Mouse (Mus musculus) stomach, embryonic 14.5 days (tissue): ENCODE data around the gene Cdh22. TPM values are rescaled to one million over a fixed set of nuclear protein-coding genes. Genes with fewer than 3 reads are reported as not detected.

Experiments used
- ATAC-seq: fragments of 200-750 bp; cut with Nextera tagmentation; 2 replicates; pipeline ENCODE4 v1.8.0; 2017; ENCODE audit warnings: low read depth, moderate TSS enrichment; ENCODE audit not compliant: insufficient number of reproducible peaks, insufficient read depth, low FRiP score
- H3K27ac ChIP-seq: fragments of 300-500 bp; sonication (generic); 2 replicates; pipeline ENCODE4 v1.5.1; 2014; ENCODE audit warnings: mild to moderate bottlenecking, low read length, moderate library complexity, mixed read lengths
- H3K27me3 ChIP-seq: fragments of 300-500 bp; sonication (generic); 2 replicates; pipeline ENCODE4 v1.6.1; 2014; ENCODE audit warnings: low read length, control low read depth, mixed read lengths; ENCODE audit not compliant: control insufficient read depth, insufficient read depth
- H3K36me3 ChIP-seq: fragments of 300-500 bp; sonication (generic); 2 replicates; pipeline ENCODE4 v1.6.1; 2014; ENCODE audit warnings: mild to moderate bottlenecking, control low read depth, low read length, moderate library complexity, mixed read lengths; ENCODE audit not compliant: control insufficient read depth, insufficient read depth
- H3K4me1 ChIP-seq: fragments of 300-500 bp; sonication (generic); 2 replicates; pipeline ENCODE4 v1.6.1; 2014; ENCODE audit warnings: low read length, control low read depth, mixed read lengths; ENCODE audit not compliant: control insufficient read depth, insufficient read depth
- H3K4me2 ChIP-seq: fragments of 300-500 bp; sonication (generic); replicated peaks from 2 replicates; pipeline ENCODE4 v1.6.1; 2014; ENCODE audit warnings: low read depth, low read length, control low read depth
- H3K4me3 ChIP-seq: fragments of 300-500 bp; sonication (generic); 2 replicates; pipeline ENCODE4 v1.5.1; 2014; ENCODE audit warnings: low read depth, low read length, control low read depth
- H3K9ac ChIP-seq: fragments of 300-500 bp; sonication (generic); replicated peaks from 2 replicates; pipeline ENCODE4 v1.6.1; 2014; ENCODE audit warnings: low read depth, mild to moderate bottlenecking, control low read depth, low read length, moderate library complexity, mixed read lengths
- H3K9me3 ChIP-seq: fragments of 300-500 bp; sonication (generic); 2 replicates; pipeline ENCODE4 v1.6.1; 2016; ENCODE audit warnings: low read depth, low read length, control low read depth; ENCODE audit not compliant: control insufficient read depth
- WGBS: fragments of 180-500 bp; shearing (Covaris S2); extraction: QIAGEN DNeasy Blood & Tissue Kit; methylation state at CpG from one replicate; pipeline ENCODE4 v1.1.7; 2014; 5-methylcytosine and 5-hydroxymethylcytosine counted together
- polyA plus RNA-seq: library from polyadenylated mRNA; unstranded; fragments of >200 nt; fragmentation: Nextera tagmentation; extraction: Ambion mirVana; gene quantifications from 2 replicates; pipeline ENCODE4 v1.2.1, GENCODE M21; 2014

Cdh22 gene
- polyA plus RNA-seq, 1 experiment from 2014 or later = 0.27 TPM

DNA sequence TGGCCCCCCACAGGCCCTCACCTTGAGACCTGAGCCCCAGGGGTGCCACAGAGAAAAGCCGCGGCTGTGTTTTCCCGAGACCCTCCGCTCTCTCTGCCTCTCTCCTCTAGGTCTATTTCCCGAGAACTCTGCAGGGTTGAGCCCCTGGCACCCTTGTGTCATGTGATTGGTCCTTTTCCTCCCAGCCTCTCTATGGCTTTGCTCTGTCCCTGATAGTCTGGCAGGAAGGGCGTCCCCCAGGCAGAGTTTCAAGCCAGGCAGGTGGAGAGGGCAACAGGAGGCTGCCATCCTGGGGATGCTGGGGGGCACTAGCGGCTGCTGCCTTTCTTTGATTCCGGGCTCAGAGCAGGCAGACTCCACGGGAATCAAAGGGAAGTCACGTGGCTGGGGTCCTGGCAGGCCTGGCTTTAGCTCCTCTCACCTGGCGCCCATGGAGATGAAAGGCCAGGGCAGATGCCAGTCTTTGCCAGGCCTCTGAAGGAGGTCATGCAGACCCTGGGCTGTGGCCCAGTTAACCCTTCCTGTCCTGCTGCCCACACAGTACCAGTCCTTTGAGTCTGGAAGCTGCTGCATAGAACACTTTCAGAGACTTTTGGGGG is 8.6 kb upstream of the Cdh22 start:
- ATAC-seq = no peak
- no peaks in the 10 kb centered on the region for H3K4me1 ChIP-seq
- H3K4me3 ChIP-seq = no peak overlapping the region
- no peak overlapping the region for H3K27ac ChIP-seq
- no peaks in the 10 kb centered on the region for H3K9me3 ChIP-seq
- H3K4me2 ChIP-seq = no peak overlapping the region
- H3K36me3 ChIP-seq = no peaks in the 10 kb centered on the region
- H3K27me3 ChIP-seq = peaks cover 61% of the 10 kb centered on the region
- H3K9ac ChIP-seq = no peak overlapping the region
- 3% methylated on average over 11 of the region's 11 CpGs for WGBS

DNA sequence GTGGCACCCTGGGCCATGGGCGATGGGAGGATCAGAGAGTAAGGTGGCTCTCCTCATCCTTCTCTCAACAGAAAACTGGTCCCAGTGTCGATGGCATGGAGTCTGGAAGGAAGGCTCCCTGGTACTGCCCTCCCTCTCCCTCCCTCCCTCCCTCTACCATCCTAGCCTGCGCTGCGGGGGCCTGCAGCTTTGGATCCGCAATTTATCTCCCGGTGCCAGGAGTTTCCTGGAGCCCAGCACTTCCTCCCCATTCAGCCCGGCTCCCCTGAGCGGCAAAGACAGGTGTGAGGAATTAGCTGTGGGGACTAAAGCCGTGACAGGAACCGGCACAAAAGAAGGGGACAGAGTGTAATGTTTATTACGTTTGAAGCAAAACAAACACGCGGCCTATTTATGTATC is 7.9 kb upstream of the Cdh22 start:
- Histone ChIP-seq H3K27ac (no peak overlapping the region), H3K4me1 (no peaks in the 10 kb centered on the region), H3K27me3 (peaks cover 61% of the 10 kb centered on the region), H3K9ac (no peak overlapping the region), H3K4me2 (no peak overlapping the region), H3K9me3 (no peaks in the 10 kb centered on the region), H3K36me3 (no peaks in the 10 kb centered on the region), H3K4me3 (no peak overlapping the region)
- under 1% methylated on average over 13 of the region's 13 CpGs for WGBS
- no peak for ATAC-seq

DNA sequence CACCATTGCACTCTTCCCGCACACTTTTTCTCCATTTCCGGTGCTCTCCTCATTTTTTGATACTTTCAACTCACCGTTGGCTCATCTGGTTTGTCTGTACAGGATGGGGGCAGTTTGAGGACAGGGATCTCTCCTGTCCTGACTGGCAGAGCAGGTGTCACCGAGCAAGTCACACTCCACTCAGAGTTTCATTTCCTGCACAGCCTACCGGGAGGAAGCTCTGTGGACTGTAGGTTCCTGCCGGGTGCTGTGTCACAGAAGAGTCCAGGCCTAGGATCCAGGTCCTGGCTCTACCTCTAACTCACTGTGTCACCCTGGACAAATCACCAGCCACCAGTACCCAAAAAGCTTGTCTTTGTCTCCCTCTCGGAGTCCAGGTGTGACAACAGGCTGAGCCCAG is 7.1 kb upstream of the Cdh22 start:
- H3K9me3 ChIP-seq = no peaks in the 10 kb centered on the region
- 61% methylated on average over 7 of the region's 7 CpGs for WGBS
- no peak overlapping the region for H3K9ac ChIP-seq
- no peaks in the 10 kb centered on the region for H3K36me3 ChIP-seq
- H3K4me1 ChIP-seq = no peaks in the 10 kb centered on the region
- ATAC-seq = no peak
- no peak overlapping the region for H3K4me2 ChIP-seq
- peaks cover 67% of the 10 kb centered on the region for H3K27me3 ChIP-seq
- no peak overlapping the region for H3K4me3 ChIP-seq
- H3K27ac ChIP-seq = no peak overlapping the region

DNA sequence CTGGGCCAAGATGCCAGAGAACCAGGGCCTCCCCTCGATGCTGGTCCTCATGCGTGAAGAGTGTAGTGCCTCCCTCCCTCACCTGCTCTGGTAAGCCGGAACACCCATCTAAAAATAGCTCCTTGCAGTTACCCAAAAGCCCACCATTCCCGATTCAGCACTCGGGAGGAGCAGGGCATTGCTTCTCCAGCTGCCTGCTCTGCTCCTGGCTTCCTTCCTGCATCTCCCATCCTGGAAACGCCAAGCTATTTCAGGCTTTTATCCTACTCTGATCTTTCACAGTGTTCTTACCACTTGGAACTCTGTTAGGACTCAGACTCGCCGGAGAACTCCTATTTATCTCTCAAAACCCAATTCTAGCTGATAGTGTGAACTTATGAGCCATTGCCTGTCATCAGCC is 5.7 kb upstream of the Cdh22 start:
- H3K9ac ChIP-seq = no peak overlapping the region
- H3K36me3 ChIP-seq = no peaks in the 10 kb centered on the region
- no peak for ATAC-seq
- peaks cover 69% of the 10 kb centered on the region for H3K27me3 ChIP-seq
- H3K4me1 ChIP-seq = no peaks in the 10 kb centered on the region
- H3K9me3 ChIP-seq = no peaks in the 10 kb centered on the region
- 31% methylated on average over 8 of the region's 8 CpGs for WGBS
- no peak overlapping the region for H3K27ac ChIP-seq
- no peak overlapping the region for H3K4me2 ChIP-seq
- no peak overlapping the region for H3K4me3 ChIP-seq

DNA sequence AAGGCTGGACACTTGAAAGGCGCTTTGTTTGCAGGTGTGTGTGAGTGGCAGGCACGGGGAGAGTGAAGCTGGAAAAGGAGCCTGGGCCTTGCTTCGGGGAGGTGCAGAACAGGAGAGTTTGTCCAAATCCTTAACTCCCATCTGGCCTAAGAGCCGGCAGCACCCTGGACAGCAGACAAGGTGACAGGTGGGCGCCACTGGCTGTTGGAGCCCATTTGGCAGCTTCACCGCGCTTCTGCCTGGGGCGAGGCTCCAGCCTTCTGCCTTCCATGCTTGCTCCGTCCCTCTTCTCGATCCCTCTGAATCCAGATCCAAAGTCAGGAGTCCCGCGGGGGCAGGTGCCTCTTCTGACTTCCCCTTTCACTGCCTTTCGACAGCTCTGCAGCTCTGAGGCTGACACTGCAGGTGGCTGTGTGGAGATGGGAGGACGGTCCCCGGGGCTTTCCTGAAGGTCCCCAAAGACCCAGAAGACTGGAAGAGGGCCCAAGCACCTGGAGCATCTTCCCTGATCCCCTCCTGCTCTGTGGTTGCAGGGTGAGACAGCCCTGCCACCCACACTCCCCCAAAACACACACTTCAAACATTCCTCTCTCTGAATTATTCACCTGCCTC is 5.0 kb upstream of the Cdh22 start:
- no peaks in the 10 kb centered on the region for H3K9me3 ChIP-seq
- H3K36me3 ChIP-seq = no peaks in the 10 kb centered on the region
- no peak overlapping the region for H3K27ac ChIP-seq
- H3K4me3 ChIP-seq = no peak overlapping the region
- WGBS = 14% methylated on average over 15 of the region's 15 CpGs
- no peaks in the 10 kb centered on the region for H3K4me1 ChIP-seq
- no peak for ATAC-seq
- H3K27me3 ChIP-seq = peaks cover 72% of the 10 kb centered on the region
- no peak overlapping the region for H3K4me2 ChIP-seq
- H3K9ac ChIP-seq = no peak overlapping the region

DNA sequence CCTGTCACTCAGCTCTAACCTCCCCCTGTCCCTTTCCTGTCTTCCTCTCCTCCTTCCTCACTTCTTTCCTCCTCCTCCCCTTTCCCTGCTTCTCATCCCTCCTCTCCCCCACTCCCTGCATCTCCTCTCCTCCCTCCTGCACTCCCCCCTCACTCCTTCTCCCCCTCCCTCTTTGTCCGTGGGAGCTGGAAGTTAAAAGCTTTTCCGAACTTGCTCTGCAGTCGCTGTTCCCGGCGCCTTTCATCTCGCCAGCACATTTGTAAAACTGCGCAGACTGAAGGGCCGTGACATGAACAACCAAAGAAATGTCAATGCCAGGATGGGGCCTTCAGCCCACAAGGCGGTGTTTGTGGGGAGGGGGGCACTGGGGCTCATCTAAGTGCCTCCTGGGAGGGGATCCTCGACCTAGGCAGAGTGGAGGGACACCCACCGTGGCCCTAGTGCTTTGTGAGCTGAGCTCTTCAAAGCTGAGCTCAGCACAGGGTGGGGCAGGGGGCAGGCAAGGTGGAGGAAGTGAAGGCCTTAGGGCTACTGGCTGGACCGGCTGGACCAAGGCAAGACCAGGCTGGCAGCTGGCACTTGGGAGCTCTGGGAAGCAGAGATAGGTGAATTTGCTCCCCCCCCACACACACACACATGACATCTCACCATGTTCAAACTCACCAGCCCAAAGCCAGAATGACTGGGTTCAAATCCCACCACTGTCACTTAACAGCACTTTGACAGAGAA is 3.9 kb upstream of the Cdh22 start:
- H3K9me3 ChIP-seq = no peaks in the 10 kb centered on the region
- H3K9ac ChIP-seq = no peak overlapping the region
- H3K36me3 ChIP-seq = no peaks in the 10 kb centered on the region
- H3K4me2 ChIP-seq = no peak overlapping the region
- H3K4me1 ChIP-seq = peaks cover 7% of the 10 kb centered on the region; the same call in 1 of the 2 replicates
- H3K27ac ChIP-seq = no peak overlapping the region
- ATAC-seq = no peak
- H3K4me3 ChIP-seq = no peak overlapping the region
- peaks cover 79% of the 10 kb centered on the region for H3K27me3 ChIP-seq
- WGBS = 10% methylated on average over 12 of the region's 12 CpGs

DNA sequence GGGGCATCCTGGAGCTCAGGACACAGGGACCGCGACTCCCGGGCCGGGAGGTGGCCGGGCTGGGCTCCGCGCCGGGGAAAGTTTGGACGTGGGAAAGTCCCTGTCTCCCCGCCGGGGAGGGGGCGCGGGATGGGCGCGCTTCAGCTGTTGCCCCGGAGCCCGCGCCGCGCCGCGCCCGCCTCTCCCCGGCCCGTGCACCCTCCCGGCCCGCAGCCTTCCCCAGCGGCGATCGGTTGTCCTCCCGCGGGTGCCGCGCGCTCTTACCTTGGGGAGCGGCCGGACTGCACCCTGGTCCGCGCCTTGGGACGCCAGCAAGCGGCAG is 401 bp downstream of the Cdh22 start:
- H3K9ac ChIP-seq = peak overlapping the region; percentile 42; the same call in 1 of the 2 replicates
- under 1% methylated on average over 34 of the region's 41 CpGs for WGBS
- 0 out of 2 replicates have a peak, but pooled peaks have one; percentile 20 for ATAC-seq
- peak overlapping the region; percentile 83 for H3K4me2 ChIP-seq
- peak overlapping the region; percentile 50 for H3K4me3 ChIP-seq
- H3K9me3 ChIP-seq = no peaks in the 10 kb centered on the region
- H3K27me3 ChIP-seq = peaks cover 56% of the 10 kb centered on the region
- H3K27ac ChIP-seq = no peak overlapping the region
- no peaks in the 10 kb centered on the region for H3K36me3 ChIP-seq
- H3K4me1 ChIP-seq = peaks cover 10% of the 10 kb centered on the region; the same call in 1 of the 2 replicates

DNA sequence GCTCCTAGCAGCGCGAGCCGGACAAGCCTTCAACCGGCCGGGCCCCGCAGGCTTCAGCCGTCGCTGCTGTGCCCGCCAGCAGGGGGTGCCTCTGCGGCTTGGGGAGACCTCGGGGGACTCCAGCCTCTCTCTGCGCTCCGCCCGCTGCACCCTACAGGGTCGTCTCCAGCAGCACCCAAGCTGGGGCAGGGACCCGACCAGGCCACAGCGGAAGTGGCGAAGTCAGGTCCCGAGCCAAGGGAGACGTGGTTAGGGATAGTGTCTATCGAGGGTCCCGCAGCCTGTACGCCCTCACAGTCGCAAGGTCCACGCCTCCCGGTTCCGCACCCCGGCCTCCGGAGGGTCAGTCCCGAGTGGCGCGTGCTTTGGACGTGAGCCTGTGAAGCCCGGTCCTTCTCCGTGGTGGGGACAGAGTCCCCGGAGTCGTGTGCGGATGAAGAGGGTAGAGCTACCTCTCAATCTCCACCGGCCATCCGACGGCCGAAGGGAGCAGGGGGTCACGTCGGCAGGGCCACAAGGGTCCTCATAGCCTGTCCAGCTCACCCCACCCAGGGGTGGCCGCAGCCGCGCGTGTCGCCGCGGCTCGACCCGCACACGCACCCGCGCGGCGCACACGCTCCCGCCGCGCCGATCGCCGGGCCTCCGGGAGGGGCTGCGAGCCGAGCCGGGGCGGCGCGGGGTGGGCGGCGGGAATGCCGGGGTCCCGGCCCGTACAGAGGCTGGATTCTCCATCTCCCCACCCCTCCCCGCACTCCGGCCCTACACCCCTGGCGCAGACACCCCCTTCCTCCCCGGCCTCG is 962 bp downstream of the Cdh22 start:
- 0 out of 2 replicates have a peak, but pooled peaks have one; percentile 48 for ATAC-seq
- peaks cover 10% of the 10 kb centered on the region; the same call in 1 of the 2 replicates for H3K4me1 ChIP-seq
- peaks cover 50% of the 10 kb centered on the region for H3K27me3 ChIP-seq
- peak overlapping the region; percentile 42; the same call in 1 of the 2 replicates for H3K9ac ChIP-seq
- no peaks in the 10 kb centered on the region for H3K36me3 ChIP-seq
- H3K4me3 ChIP-seq = peak overlapping the region; percentile 50
- no peak overlapping the region for H3K27ac ChIP-seq
- 1% methylated on average over 77 of the region's 82 CpGs for WGBS
- H3K9me3 ChIP-seq = no peaks in the 10 kb centered on the region
- H3K4me2 ChIP-seq = peak overlapping the region; percentile 83
